Mouse (Mus musculus): ENCODE measurements around the gene Usp10.
A peak's percentile ranks its signal among the peaks of the same experiment; 100 is the strongest.

The Usp10 gene

DNA sequence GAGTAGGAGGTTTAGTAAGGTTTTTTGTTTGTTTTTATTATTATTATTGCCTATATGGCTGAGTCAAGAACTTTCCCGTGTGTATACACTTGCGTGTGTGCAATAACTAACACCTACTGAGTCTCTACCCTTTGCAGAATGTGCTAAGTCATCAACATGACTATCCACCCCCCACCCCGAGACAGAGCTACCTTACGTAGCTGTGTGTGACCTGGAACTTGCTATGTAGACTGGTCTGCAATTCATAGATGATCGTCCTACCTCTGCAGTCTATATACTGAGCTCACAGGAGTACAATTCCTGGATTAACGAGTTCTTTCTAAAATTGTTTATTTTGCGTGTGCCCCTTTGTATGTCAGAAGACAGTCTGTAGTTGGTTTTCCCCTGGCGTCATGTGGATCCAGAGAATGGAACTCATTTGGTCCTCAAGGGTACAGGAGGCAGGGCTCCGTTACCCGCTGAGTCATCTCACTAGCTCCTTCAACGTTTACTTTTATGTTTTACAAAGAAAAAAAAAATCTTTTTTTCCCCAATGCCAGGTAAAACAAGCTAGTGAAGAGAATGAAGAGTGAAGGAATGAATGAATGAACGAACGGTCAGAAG is at the start of gene Usp10:
Usp10 (plus strand) TSS at position 417 of the 603 bp plus-strand sequence.
- no peak for DNase-seq (ENCODE audit: low spot score)

- peak; percentile 97 for DNase-seq (ENCODE audit: low spot score)
Observed at GRCm38 (mm10) chr8:119861706-119862389, 48.3 kb upstream of the Usp10 start, which contains the start of gene Klhl36. Gene Klhl36, plus strand, starts transcription at chr8:119862266.

DNA sequence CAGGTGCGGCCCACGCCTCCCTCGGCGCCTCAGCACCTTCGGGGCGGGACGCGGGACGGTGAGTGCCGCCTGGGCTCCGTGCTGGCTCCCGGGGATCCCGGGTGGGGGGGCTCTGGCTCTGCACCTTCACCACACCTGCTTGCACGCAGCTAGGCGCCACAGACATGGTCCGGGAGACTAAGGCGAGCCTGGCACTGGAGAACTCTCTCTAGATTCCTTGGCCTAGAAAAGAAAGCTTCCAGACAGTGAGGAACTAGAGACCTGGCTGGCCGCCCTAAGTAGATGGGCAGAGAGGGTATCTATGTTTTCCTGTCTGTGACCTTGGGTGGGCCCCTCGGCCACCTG is 47.8 kb upstream of the Usp10 start:
- no peak for DNase-seq (ENCODE audit: low spot score)

DNA sequence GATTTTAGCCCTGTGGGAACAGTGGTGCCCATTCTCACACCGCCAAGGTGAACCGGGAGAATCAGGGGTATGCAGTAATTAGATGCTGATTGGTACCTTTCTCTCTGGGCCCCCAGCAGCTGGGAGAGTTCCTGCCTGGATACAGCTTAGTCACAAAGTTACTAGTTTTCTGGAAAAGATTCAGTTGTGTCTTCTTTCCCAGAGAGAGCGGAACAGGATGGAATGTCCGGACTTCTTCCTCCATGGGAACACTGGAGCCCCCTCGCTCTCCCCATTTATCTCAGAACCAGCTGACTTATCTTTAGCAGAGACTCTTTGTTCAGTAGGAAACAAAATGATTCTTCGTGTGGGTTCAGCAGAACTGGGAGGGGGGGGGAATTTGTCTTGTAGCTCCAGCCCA is 47.4 kb upstream of the Usp10 start:
- no peak for DNase-seq (ENCODE audit: low spot score)

GRCm38 (mm10) chr8:119869616-119870015 is 40.5 kb upstream of the Usp10 start:
- no peak for DNase-seq (ENCODE audit: low spot score)

- no peak for DNase-seq (ENCODE audit: low spot score)
Observed at GRCm38 (mm10) chr8:119873181-119873580, 37.0 kb upstream of the Usp10 start.

DNA sequence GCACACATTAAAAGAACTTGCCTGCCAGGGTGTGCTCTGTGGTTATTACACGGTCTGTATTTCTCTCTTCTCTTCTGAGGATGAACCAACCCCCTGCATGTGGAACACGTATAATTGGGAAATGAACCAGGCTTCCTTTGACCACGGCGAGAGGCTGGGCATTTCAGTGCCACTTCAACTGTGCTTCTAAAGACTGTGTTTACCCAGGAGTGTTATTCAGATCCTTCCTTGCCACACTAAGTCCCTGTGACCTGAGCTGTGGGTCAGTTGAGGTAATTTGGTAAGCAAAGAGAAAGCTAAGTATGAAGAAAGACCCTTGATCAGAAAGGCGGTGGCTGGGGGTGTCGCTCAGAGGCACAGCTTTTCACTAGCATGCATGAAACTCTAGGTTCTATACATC is 28.9 kb upstream of the Usp10 start:
- no peak for DNase-seq (ENCODE audit: low spot score)

- DNase-seq (ENCODE audit: low spot score) = no peak
Observed at GRCm38 (mm10) chr8:119881917-119882316, 28.2 kb upstream of the Usp10 start.

GRCm38 (mm10) chr8:119883281-119883680 is 26.9 kb upstream of the Usp10 start:
- no peak for DNase-seq (ENCODE audit: low spot score)

GRCm38 (mm10) chr8:119885612-119886011 is 24.5 kb upstream of the Usp10 start:
- no peak for DNase-seq (ENCODE audit: low spot score)

- peak; percentile 53 for DNase-seq (ENCODE audit: low spot score)
Observed at GRCm38 (mm10) chr8:119887130-119887529, 23.0 kb upstream of the Usp10 start.

- DNase-seq (ENCODE audit: low spot score) = no peak
Observed at GRCm38 (mm10) chr8:119888012-119888411, 22.1 kb upstream of the Usp10 start.

- no peak for DNase-seq (ENCODE audit: low spot score)
Observed at GRCm38 (mm10) chr8:119897069-119897468, 13.1 kb upstream of the Usp10 start.

DNA sequence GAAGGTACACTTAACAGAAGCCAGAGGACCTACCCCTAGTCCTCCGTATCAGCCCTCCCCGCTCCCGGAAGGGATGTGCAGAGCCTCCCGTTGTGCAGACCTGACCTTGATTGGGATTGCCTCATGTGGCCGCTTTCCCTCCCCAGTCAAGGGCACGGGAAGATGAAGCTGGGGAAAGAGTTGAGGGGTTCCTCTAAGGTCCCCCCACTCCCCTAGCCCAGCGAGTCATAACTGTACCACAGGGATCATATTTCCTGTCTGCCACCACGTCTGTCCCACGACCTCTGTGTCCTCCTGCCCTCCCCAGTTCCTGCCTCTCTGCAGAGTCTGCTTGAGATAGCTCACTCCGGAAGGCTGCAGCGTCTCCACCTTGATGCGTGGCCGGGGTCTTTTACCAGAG is 12.2 kb upstream of the Usp10 start:
- DNase-seq (ENCODE audit: low spot score) = no peak

DNA sequence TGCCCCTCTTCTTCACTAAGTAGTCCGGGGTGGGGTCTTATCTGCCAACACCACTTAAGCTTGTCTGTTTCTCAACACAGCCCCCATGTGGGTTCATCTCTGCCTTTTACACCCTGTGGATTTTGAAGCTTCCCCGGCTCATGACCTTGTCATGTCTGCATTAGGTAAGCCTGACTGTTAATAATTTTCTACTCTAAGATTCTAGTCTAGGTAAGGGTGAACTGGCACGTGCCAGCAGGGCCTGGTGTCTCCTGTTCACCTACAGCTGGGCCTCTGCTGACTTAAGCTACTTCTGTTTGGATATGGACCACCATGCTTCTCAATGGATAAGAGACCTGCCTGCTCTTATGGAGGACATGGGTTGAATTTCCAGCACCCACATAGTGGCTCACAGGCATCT is 8.8 kb upstream of the Usp10 start:
- no peak for DNase-seq (ENCODE audit: low spot score)

DNA sequence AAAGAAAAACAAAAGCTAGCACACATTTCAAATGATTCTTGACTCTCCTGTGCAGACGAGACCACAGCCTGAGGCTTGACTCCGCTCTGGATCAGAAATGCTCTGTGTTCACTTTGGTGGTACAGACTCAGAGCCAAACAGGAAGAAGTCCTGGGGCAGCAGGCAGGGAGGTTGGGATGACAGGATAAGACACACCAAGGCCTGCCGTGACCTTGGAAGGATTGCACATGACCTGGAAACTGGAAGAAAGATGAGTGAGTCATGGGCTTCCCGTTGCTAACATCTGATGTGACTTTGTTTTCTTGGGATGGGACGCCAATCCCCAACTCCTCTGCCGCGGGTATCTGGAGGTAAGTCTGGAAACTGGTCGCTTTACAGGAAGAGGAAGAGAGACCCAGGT is 8.2 kb upstream of the Usp10 start:
- no peak for DNase-seq (ENCODE audit: low spot score)

DNA sequence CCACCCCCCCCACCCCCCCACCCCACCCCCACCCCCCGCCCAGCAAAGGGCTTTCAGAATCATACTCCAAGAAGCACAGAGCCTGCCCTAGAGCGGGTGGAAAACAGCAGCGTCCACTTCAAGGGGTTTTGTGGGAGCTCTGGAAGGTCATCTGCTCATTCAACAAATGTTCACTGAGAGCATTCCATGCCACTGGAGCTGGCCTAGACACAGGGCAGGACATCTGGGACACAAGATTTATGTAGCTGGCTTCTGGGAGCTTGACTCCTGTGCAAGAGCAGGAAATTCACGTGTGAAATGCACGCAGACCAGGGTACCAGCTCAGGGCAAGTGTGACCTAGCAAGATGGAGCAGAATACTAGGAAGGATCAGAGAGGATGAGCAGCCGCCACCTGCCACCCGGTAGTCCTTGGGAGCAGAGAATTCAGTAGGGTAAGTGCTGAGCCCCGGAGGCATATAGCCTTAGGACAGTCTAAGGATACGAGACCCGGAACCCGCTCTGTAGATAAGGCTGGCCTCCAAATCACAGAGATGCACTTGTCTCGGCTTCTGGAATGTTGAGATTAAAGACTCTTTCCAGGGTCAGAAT is 5.7 kb upstream of the Usp10 start:
- DNase-seq (ENCODE audit: low spot score) = no peak

DNA sequence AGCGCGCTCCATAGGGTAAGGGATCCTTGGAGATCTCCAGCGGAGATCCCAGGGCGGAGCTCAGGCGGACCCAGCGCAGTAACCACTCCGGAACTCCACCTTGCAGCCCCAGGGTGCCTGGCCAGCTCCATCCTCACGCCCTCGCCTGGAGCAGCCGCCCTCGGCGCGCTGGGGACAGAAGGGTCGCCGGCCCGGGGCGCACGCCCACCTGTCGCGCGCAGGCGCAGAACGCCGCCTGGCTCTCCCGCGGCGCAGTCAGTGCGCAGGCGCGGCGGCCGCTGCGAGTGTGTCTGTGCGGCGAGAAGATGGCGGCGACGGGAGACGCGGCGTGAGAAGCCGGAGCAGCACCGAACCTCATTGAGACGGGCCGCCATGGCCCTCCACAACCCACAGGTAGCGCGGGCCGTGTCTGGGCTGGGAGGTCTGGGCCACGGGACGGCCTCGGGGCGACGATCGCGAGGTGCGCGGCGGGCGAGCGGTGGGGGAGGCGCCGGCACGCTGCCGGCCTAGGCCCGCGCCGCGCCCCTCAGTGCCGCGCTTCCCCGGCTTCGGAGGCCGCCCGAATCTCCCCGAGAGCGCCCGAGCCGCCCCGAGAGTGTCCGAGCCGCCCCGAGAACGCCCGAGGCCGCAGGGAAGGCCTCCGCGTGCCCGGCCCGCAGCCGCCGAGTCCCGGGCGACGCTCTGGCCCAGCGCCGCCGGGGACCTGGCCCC is 542 bp downstream of the Usp10 start, which contains the start of gene Gm20388:
Gm20388 (plus strand) TSS at position 295 of the 711 bp plus-strand sequence.
- DNase-seq (ENCODE audit: low spot score) = peak; percentile 95

DNA sequence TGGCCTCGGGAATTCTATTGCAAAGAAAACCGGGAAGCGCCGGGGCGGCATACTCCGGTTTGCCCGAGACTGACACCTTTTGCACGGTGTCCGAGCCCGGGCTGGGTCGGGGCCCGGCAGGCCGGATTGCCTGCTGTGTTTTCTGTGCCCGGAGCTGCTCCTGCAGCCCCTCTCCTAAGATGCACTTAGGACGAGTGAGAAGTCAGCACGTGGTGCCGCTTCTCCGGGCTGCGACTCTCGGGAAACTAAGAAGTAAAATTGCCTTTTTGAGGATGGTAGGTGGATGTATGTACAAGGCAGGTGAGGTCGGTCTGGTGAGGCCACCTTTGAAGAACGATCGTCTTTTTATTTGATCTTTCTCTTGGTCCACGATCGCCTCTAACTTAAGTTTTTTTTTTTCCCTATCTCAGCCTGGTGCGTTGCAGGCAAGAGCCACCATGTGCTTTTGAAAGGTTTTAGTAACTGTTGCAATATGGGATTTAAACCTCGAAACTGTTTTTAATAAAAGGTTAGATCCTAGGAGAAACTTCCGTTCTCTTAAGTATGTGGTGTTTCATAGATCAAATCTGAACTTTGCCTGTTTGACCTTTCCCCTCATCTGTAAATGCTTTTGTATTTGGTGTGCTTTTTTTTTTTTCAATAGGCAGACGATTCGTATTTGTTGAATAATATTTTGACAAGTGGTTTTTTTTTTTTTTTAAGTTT is 1.2 kb downstream of the Usp10 start:
- DNase-seq (ENCODE audit: low spot score) = no peak

GRCm38 (mm10) chr8:119912643-119913042 is 2.5 kb downstream of the Usp10 start:
- DNase-seq (ENCODE audit: low spot score) = no peak

GRCm38 (mm10) chr8:119913181-119913580 is 3.0 kb downstream of the Usp10 start:
- no peak for DNase-seq (ENCODE audit: low spot score)

DNA sequence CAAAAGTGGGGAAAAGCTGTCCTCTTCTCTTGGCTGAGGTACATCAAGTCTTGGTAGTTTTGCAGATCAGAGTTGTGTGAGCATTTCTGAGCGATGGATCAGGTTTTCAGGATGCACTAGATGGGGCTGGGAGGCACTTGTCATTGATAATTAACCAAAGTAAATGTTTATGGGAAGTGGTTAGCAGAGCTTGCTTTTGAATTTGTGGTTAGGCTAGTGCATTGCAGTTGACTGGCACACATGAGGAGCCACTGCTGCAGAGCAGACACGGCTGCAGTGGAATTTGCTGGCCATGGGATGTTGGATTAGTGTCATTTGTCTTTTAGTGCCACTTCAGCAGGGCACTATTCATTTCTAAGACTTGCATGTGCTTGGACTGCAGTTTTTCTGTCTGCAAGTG is 4.0 kb downstream of the Usp10 start:
- no peak for DNase-seq (ENCODE audit: low spot score)
